Mouse (Mus musculus) left cerebral cortex, adult 8-10 months (tissue): Measurements from ENCODE around the gene Alg9. TPM values are rescaled to one million over a fixed set of nuclear protein-coding genes. Genes with fewer than 3 reads are reported as not detected.
"Not testable (repeated sequence)": the region's sequence is repeated elsewhere in the genome, so short reads cannot be mapped to it uniquely, and the experiment has no call there.

Experiments used
- DNase-seq, 2 experiments: peaks; one replicate each; pipeline ENCODE4 v3.0.0; 2022; ENCODE audit warnings: low spot score in 2 of 2
- total RNA-seq, 4 experiments: library from RNA; stranded (reverse); gene quantifications; 2 replicates each; pipeline ENCODE4 v1.2.4; 2022

Gene Alg9
- total RNA-seq, 4 experiments from 2014 or later: 26.1 to 31.9 (median 29.0) TPM

DNA sequence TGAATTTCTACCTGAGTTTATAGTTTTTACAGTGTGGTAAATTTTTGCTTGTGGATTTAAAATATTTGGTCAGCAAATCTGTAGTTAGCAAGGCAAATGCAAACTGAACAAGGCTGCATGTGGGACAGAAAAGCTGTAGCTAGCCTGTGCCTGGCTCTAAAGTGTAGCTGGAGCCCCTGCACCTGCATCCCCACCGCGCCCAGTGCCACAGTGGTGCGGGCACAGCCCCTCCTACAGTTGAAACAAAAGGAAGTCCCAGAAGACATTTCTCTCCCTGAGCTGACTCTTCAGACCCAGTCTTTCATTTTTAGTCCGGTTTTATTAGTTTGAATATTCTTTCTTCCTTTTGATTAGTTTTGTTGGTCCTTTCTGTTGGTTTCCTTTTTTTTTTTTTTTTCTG lies 40.8 kb downstream of the Alg9 start:
- no peak for DNase-seq

DNA sequence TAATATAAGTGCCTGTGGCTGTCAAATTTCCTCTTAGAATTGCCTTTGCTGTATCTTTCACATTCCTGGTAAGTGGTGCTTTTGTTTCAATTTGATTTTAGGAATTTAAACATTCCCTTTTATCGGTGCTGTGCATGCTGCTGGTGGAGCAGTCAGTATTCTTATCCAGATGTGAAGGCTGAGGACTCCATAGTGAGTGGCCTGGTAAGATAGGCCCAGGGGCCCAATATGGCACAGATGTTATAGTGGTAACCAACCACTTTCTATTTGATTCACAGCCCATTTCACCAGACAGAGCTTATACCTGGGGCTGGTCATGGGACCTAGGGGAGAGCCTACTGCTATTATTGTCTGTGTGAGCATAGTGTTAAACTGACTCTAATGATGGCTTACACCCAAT lies 41.7 kb downstream of the Alg9 start:
- DNase-seq: no peak

DNA sequence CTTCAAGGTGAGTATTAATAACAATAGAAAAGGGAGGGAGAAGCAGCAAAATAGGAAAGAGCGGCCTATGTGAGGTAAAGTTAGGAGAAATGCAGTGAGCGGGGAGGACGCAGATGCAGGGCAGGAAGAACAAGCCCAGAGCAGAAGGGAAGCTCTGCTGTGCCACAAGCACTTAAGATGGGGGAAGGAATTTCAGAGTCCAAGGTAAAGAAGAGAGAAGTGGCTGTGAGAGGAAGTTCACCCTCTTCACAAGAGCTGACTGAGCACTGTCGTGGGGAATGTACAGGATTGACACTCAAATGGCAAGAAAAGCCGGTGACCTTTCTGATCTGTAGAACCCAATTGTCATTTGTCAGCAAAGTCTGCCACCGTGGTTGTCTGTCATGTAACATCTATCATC lies 43.2 kb downstream of the Alg9 start:
- DNase-seq: no peak

DNA sequence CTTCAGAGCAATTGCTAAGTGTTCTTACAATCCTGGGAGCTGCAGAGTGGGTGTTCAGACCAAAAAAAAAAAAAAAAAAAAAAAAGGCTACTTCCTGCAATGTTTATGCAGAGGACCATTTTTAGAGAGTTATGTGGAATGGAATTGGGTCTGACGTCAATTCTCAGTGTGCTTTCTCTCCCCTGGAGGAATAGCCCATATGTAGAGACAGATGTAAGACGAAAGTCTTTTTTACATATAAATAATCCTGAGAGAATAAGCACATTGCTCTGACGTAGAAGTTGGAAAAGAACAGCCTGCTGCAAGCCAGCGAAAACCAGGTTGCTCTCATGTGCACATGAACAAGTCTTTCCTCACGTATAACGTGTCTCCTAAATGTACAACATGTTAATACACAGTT lies 44.9 kb downstream of the Alg9 start:
- peak in 1 of 2 experiments; percentile 43 for DNase-seq

DNA sequence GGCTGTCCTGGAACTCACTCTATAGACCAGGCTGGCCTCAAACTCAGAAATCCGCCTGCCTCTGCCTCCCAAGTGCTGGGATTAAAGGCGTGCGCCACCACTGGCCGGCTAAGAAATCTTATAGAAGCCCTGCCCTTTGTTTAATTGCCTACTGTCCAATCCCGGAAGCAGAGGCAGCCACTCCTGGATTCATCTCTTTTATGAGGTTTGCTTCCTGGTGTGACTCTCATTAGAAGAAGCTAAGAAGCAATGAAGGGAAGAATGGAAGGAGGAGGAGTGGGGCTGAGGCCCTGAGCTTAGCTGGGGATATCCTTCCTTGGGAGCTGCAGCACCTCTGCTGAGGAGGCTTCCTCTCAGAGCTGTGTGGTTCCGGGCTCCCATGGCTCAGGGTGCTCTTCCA lies 46.8 kb downstream of the Alg9 start:
- no peak for DNase-seq

DNA sequence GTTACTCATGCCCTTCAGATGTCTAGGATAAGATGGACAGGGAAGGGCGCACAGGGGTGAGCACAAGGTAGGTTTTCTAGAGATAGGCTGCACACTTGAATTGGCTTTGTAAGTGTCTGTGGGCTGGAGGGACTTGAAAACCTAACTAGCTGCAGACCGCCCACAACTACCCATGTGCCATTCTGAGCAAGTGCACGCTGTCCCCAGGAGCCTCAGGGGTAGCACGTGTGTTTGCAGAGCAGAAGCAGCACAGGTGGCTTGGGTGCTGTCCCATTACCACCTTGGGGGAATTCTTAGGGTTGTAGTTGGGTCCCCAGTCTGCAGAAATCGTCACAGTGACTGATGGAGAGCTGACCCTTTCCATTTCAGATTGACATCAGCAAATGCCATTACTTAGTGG lies 47.4 kb downstream of the Alg9 start:
- no peak for DNase-seq

DNA sequence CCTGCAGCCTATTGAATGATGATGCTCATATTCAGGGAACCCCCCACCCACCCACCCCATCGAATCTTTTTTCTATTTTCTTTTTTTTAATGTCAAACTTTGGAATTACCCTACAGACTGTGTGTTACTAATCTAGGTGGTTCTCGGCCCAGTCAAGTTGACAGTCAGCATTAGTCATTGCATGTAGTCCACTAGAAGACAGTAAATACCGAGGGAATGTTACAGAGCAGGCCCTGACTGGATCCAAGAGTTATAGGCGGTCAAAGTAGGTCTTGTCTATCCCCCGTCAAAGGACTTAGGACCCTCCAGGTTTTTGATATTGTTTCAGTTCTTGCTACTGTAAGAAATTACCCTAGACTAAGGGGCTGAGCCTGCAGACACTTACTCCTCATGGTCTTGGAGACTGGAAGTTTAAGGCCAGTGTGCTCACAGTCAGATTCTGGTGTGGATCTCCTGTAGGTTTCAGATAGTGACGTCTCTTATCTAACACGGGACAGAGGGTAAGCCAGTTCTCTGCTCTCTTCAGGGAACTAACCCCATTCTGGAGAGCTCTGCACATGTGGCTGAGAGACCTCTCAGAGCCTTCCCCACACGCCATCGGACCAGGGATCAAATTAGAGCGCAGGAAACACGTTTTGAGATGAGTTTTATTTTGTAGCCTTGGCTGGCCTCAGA lies 49.1 kb downstream of the Alg9 start:
- no peak for DNase-seq

DNA sequence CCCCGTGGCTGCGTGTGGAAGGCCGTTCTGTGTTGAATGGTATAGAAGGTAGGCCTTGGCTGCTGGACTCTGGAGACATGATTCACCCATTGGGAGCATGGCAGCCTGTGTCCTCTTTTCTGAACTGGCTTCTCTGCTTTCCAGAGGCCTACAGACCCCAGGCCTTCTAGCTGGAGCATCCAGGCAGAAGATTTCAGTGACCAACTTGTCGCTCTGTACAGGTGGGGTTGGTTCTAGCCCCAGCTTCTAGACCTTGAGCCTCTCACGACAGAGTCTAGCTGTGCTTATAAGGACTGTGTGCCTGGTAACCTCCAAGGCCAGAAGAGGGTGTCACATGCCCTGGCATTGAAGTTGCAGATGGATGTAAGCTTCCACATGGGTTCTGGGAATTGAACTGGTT lies 56.7 kb downstream of the Alg9 start:
- no peak for DNase-seq

DNA sequence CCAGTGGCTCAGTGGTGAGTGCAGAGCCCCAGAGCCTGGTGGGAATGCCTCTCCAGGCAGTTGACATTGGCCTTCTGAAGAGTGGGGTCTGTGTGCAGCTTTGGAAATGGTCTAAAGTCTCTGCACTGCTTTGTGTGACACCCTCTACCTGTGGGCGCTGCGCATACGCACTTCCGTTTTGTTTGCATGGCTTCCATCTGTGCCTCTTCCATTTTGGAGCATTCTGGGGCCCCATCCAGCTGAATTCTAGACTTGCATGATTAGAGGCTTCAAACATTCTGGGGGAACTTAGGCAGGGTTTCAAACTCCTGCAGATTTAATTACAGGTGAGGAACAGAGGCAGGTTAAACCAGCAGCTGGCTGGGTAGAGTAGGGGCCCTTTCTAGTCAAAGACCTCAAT lies 57.3 kb downstream of the Alg9 start:
- DNase-seq: no peak

DNA sequence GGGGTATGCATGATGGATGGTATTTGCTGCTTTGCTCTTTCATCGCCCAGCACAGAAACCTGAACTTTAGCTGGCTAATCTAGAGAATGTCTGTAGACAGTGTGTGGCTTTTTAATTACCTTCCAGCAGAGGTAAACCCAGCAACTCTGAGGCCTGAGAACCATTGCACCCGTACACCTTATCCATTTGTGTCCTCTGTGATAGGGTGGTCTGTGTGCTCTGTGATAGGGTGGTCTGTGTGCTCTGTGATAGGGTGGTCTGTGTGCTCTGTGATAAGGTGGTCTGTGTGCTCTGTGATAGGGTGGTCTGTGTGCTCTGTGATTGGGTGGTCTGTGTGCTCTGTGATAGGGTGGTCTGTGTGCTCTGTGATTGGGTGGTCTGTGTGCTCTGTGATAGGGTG lies 57.8 kb downstream of the Alg9 start:
- DNase-seq: not testable (repeated sequence)

DNA sequence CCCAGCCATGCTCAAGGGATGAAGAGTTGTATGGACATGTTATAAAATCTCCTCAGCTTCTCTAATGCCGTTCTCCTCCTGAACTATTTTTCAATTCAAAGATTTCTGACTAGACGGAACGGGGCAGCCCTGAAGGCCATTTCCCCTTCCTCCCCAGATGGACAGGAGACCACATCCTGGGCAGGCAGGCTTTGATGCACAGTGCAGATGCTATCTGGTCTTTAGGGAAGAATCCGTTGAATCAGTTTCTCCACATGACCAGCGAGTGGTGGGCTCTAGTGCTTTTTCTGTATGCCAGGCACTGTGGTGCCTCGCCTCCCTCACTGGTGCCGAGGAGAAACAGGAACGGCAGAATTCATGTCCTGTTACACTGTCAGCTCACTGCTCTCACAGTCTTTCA lies 59.0 kb downstream of the Alg9 start:
- no peak for DNase-seq

DNA sequence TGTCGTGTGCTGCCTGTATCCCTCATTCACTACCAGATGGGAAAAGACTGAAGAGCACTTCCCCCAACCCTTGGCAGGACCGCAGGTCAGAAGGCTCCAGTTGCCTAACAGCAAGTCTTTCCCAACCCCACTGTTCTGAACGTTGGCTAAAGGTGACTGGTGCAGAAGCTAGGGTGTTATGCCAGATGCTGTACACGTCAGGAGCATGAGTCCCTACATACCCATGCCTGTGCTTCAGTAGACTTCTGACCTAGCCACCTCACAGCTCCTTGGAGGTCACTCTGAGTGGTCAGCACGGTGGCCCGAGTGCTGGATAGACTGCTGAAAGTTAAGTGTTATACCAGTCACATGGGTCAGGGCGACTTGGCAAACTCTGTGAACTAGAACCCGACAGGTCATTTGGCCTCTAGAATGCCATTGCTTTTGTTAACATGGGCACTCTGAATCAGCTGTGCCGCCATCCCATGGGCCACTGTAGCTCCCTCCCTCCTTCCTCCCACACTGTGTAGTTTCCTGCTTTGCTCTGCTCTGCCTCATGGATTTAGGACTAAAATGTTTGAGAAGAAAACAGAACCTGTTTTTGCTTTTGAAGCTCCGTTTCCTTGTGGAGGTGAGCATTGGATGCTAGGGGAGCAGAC lies 60.4 kb downstream of the Alg9 start:
- DNase-seq: no peak

DNA sequence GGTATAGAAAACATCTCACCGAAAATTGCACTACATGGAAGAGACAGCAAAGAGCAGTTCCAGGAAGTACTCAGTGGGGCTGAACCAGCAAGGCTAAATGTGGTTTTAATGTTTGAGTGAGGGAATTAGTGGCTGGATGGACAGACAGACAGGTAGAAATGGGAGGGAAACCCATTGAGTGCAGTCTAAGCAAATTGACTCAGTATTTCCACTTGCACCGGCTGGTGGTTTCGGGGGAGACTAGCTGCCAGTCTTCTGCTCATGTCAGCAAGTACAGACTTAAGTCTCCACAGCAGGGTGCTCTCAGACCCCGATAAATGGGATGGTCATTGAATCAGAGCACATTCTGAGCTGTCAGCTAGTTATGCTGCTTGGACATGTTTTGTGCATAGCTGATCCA lies 61.3 kb downstream of the Alg9 start:
- DNase-seq: no peak

DNA sequence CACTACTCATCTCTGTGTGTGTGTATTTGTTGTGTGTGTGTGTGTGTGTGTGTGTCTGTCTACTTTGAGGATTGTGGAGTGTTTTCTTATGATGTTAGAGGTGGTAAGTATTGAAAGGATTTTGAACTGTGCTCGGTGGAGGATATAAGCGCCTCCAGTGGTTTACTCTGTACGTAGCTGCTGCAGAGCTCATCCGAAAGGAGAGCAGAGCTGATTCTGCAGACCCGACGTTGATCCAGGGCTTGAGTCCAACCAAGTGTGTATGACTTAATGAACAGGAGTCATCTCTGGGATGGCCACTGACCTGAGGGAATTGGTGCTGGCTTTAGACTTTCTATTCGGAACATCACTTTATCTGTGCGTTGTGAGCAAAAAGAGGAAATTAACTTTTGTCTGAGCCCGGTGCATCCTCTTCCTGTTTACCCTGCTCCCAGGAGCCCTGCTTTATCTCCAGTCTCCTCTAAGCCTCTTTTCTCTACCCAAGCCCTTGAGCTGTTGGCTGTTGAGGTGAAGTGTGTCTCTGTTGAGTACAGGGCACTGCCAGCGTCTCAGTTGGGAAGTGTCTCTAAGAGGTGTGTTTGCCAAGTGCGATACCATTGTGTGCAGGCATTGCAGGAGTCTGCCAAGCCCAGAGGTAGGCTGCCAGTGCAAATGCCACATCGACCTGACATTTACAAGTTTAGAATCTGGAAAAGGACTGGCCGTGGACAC lies 66.4 kb downstream of the Alg9 start:
- DNase-seq: no peak

DNA sequence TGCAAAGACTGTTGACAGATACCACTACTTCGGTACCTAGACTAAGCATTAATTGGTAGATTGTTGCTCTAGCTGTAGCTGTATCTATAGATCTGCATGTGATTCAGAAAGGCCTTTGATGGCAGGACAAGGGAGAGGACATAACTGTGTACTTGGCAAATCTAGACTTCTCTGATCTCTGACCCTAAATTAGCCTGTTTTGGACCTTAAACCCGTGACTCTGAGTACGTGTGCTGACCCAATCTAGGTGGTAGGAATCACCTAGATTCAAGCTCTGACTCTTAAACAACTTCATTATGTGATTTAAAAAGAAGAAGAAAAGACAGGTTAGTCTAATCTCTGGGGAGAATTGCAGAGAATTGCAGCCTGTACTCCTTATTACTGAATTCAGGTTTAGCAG lies 70.3 kb downstream of the Alg9 start, which contains the start of gene Ppp2r1b:
Ppp2r1b (plus strand) TSS at position 221 of the 400 bp plus-strand sequence.
- no peak for DNase-seq

DNA sequence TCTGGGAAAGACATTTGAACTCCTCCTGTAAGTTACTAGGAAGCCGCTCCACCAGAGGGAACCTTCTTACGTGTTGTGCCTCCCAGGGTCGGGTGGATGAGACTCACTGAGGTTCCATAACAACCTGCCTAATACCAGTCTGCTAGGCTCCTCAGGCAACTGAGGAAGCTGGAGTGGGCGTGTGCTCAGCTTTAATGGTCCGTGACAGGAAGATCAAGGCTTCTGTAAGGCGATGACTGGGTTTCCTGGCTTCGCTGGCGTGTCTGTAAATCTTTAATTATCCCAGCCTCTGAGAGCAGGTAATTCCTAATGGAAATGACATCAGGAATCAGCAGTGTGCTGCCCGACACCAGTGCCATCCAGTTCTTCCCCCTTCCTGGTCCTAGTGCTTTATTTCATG lies 70.7 kb downstream of the Alg9 start:
- DNase-seq: no peak

DNA sequence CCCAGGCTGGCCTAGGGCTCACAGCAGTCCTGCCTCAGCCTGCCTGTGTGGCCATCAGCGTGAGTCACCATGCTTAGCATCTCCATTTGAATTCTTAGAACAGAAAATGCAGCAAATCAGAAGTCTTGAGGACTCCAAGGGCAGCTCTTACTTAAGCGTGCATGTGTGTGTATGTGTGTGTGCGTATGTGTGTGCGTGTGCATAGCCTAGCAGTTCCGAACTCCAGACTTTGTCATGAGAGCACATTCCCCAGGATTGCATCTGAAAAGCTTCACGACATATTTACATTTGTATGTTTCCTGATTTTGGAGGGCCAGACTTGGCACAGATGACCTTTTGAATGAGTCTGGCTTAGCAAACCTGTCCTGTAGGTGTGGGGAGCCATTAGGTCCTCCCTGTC lies 72.3 kb downstream of the Alg9 start:
- DNase-seq: no peak

DNA sequence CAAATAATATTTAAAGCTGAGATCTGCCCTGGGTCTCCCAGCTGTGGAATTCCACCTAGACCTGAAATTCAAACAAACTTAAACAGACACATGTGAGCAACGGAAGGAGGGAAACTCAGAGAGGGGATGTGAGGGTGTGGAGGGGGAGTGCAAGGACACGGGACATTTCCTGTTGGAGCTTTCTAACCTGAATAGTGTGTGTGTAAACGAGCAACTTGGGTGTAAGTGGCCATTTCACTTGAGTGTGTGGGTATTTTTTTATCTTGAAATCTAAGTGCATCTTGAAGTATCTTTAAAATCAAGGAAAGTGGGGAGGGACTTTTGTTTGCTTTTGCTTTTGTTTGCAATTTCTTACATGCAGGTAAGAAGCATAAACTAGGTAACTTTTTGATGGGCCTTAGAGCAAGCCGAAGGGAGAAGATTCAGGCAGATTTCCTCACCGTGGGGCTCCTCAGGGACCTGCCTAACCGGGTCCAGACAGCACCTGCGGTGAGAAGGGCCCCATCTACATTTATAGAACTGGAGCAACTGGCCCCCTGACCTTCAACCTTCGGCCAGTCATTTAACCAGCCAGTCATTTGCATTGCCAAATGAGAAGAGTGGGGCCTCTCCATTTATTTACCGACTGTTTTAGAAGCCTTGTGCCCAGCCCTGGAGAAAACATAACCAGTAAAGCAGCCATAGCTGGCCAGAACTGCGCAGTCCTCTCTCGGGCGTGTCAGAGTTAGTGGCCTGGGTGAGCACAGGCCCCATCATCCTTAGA lies 73.0 kb downstream of the Alg9 start:
- DNase-seq: no peak

DNA sequence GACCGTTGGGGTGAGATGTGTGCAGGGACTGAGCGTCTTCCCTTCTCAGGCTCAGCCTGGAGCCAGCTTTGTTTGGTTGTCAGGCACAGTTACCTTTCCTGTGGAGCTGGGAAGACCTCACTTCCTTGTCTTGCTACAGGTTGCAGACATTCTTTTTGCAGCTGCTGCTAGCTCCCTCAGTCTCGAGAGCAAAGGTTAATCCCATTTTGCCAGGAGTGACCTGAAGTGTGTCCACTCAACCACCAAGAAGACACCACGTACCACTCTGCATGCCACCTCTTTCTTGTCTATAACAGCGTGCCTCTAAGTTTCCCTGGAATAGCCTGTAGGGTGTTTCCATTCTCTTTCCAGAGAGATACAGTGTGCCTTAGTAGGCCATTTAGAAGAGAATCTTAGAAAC lies 74.0 kb downstream of the Alg9 start:
- DNase-seq: no peak

DNA sequence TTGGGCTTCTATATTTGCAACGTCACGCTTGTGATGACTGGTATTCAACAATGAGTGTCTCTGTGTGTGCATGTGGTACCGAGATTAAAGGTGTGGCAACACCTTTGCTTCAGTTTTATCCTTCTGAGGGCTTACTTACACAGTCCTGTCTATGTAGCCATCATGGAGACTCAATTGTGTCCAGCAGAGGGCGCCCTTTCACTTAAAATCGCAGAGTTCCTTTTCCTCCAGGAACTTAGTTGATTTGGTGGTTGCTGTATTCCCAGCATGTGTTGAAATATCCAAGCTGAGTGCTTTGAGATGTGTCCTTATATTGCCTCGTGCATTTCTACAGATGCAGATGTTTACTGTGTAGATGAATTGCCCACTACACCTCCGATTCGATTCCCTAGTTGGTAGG lies 74.4 kb downstream of the Alg9 start:
- DNase-seq: peak; percentile 80 to 83

DNA sequence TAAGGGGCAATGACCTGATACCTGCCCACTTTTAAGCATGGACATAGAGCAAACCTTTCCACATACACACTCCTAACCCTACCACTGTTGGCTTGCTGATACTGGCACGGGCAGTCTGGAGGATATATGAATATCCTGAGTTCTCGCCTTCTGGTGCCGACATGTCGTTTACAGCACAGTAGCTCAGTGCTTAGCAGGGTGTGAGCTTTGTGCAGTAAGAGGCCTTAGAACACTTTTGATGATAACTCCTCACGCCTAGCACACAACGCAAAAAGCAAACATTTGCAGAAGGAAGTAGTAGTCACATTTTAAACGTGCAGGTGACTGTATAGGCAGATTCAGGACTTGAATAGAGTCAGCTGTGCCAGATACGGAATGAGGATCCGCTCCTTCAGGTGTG lies 74.9 kb downstream of the Alg9 start:
- no peak for DNase-seq

DNA sequence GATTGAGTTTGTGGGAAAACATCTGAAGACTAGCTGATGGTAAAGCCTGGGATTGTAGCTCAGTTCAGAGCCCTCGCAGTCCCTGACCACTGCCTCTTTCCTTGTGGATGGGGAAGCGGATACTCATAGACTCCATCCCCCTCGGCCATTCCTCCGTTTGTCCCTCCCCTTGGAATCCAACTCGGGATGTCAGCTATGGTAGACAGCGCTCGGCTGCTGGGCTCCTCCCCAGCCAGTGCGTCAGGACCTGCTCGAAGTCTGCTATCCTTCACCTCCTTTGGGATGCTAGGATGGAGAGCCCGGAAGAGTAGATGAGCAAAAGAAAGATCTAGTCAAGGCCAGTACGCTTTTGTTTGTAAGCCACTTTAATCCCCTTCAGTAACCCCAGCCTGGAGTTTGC lies 75.5 kb downstream of the Alg9 start:
- DNase-seq: no peak
